Mouse (Mus musculus) stomach, postnatal 0 days (tissue): ENCODE data around the gene Fbxo39. TPM values are rescaled to one million over a fixed set of nuclear protein-coding genes. Genes with fewer than 3 reads are reported as not detected.
A peak's percentile ranks its signal among the peaks of the same experiment; 100 is the strongest.

Experiments
- ATAC-seq: fragments of 200-750 bp; cut with Nextera tagmentation; 2 replicates; pipeline ENCODE4 v1.8.0; 2017; ENCODE audit not compliant: low FRiP score, low TSS enrichment
- DNase-seq: peaks from one replicate; pipeline ENCODE4 v3.0.0-alpha.2; 2016; ENCODE audit warnings: low spot score
- H3K27ac ChIP-seq: fragments of 300-500 bp; sonication (generic); replicated peaks from 2 replicates; pipeline ENCODE4 v1.5.1; 2014; ENCODE audit warnings: mild to moderate bottlenecking, control low read depth
- H3K27me3 ChIP-seq: fragments of 300-500 bp; sonication (generic); 2 replicates; pipeline ENCODE4 v1.6.1; 2014; ENCODE audit warnings: low read length; ENCODE audit not compliant: control insufficient read depth, insufficient read depth
- H3K36me3 ChIP-seq: fragments of 300-500 bp; sonication (generic); 2 replicates; pipeline ENCODE4 v1.6.1; 2014; ENCODE audit warnings: low read length, mixed read lengths; ENCODE audit not compliant: control insufficient read depth, insufficient read depth
- H3K4me1 ChIP-seq: fragments of 300-500 bp; sonication (generic); replicated peaks from 2 replicates; pipeline ENCODE4 v1.6.1; 2014; ENCODE audit warnings: antibody characterized with exemption; ENCODE audit not compliant: control insufficient read depth, insufficient read depth
- H3K4me2 ChIP-seq: fragments of 300-500 bp; sonication (generic); replicated peaks from 2 replicates; pipeline ENCODE4 v1.6.1; 2014; ENCODE audit warnings: low read depth, mild to moderate bottlenecking, control low read depth, moderate library complexity
- H3K4me3 ChIP-seq: fragments of 300-500 bp; sonication (generic); 2 replicates; pipeline ENCODE4 v1.5.1; 2014; ENCODE audit warnings: low read depth, low read length, control low read depth
- H3K9ac ChIP-seq: fragments of 300-500 bp; sonication (generic); 2 replicates; pipeline ENCODE4 v1.6.1; 2014; ENCODE audit warnings: mild to moderate bottlenecking, low read length, control low read depth, mixed read lengths
- H3K9me3 ChIP-seq: fragments of 300-500 bp; sonication (generic); 2 replicates; pipeline ENCODE4 v1.6.1; 2016; ENCODE audit warnings: low read length; ENCODE audit not compliant: control insufficient read depth
- CTCF ChIP-seq: IDR thresholded peaks from 2 replicates; pipeline ENCODE4 v1.5.1; 2016; ENCODE audit warnings: antibody characterized with exemption, low read depth, mild to moderate bottlenecking, moderate library complexity
- EP300 ChIP-seq: optimal IDR thresholded peaks from 2 replicates; pipeline ENCODE3; 2016; ENCODE audit warnings: antibody characterized with exemption
- WGBS: fragments of 180-500 bp; shearing (Covaris S2); extraction: QIAGEN DNeasy Blood & Tissue Kit; methylation state at CpG from one replicate; pipeline ENCODE4 v1.1.7; 2014; 5-methylcytosine and 5-hydroxymethylcytosine counted together
- polyA plus RNA-seq: library from polyadenylated mRNA; unstranded; fragments of >200 nt; fragmentation: Nextera tagmentation; extraction: Ambion mirVana; gene quantifications from 2 replicates; pipeline ENCODE4 v1.2.1, GENCODE M21; 2015

Fbxo39 gene
- polyA plus RNA-seq, 1 experiment from 2014 or later = not detected

- H3K27me3 ChIP-seq = no peaks in the 10 kb centered on the region
- no peak for TF ChIP-seq EP300
- TF ChIP-seq CTCF = no peak
- WGBS = 55% methylated on average over 6 of the region's 6 CpGs
- H3K9ac ChIP-seq = no peak overlapping the region
- H3K4me2 ChIP-seq = no peak overlapping the region
- no peak for ATAC-seq
- no peaks in the 10 kb centered on the region for H3K36me3 ChIP-seq
- H3K27ac ChIP-seq = no peak overlapping the region
- no peak for DNase-seq
- no peak overlapping the region for H3K4me3 ChIP-seq
- H3K4me1 ChIP-seq = no peaks in the 10 kb centered on the region
- H3K9me3 ChIP-seq = no peaks in the 10 kb centered on the region
Measured at GRCm38 (mm10) chr11:72285971-72286480, 28.2 kb upstream of the Fbxo39 start.

- H3K27me3 ChIP-seq = no peaks in the 10 kb centered on the region
- WGBS = 68% methylated on average over 3 of the region's 3 CpGs
- no peak for ATAC-seq
Measured at GRCm38 (mm10) chr11:72286651-72287050, 27.6 kb upstream of the Fbxo39 start.

GRCm38 (mm10) chr11:72287126-72287525 is 27.1 kb upstream of the Fbxo39 start:
- H3K9me3 ChIP-seq = no peaks in the 10 kb centered on the region
- ATAC-seq = no peak
- DNase-seq = no peak
- H3K4me2 ChIP-seq = no peak overlapping the region
- no peaks in the 10 kb centered on the region for H3K36me3 ChIP-seq
- WGBS = 91% methylated on average over 2 of the region's 2 CpGs
- TF ChIP-seq EP300 (no peak), CTCF (no peak)
- no peak overlapping the region for H3K9ac ChIP-seq
- H3K27me3 ChIP-seq = no peaks in the 10 kb centered on the region
- no peak overlapping the region for H3K27ac ChIP-seq
- no peaks in the 10 kb centered on the region for H3K4me1 ChIP-seq
- no peak overlapping the region for H3K4me3 ChIP-seq

More at GRCm38 (mm10) chr11:72286651-72287050, 27.6 kb upstream of the Fbxo39 start:
- Histone ChIP-seq H3K9me3 (no peaks in the 10 kb centered on the region), H3K4me2 (no peak overlapping the region), H3K9ac (no peak overlapping the region), H3K4me1 (no peaks in the 10 kb centered on the region), H3K4me3 (no peak overlapping the region), H3K36me3 (no peaks in the 10 kb centered on the region), H3K27ac (no peak overlapping the region)
- TF ChIP-seq EP300 = no peak
- no peak for TF ChIP-seq CTCF
- no peak for DNase-seq

- H3K4me3 ChIP-seq = no peak overlapping the region
- ATAC-seq (no peak), DNase-seq (no peak)
- no peak overlapping the region for H3K4me2 ChIP-seq
- H3K27me3 ChIP-seq = no peaks in the 10 kb centered on the region
- H3K9ac ChIP-seq = no peak overlapping the region
- TF ChIP-seq CTCF (no peak), EP300 (no peak)
- H3K36me3 ChIP-seq = no peaks in the 10 kb centered on the region
- no peaks in the 10 kb centered on the region for H3K9me3 ChIP-seq
- H3K4me1 ChIP-seq = no peaks in the 10 kb centered on the region
- no peak overlapping the region for H3K27ac ChIP-seq
- 84% methylated on average over 3 of the region's 3 CpGs for WGBS
Measured at GRCm38 (mm10) chr11:72287543-72287942, 26.7 kb upstream of the Fbxo39 start.

GRCm38 (mm10) chr11:72293116-72293515 is 21.1 kb upstream of the Fbxo39 start:
- Histone ChIP-seq H3K4me2 (no peak overlapping the region), H3K4me1 (no peaks in the 10 kb centered on the region), H3K4me3 (no peak overlapping the region), H3K27ac (no peak overlapping the region), H3K27me3 (no peaks in the 10 kb centered on the region), H3K9me3 (no peaks in the 10 kb centered on the region), H3K9ac (no peak overlapping the region), H3K36me3 (no peaks in the 10 kb centered on the region)
- DNase-seq = no peak
- 77% methylated on average over 2 of the region's 2 CpGs for WGBS
- no peak for ATAC-seq
- no peak for TF ChIP-seq CTCF
- TF ChIP-seq EP300 = no peak

- Histone ChIP-seq H3K36me3 (no peaks in the 10 kb centered on the region), H3K27ac (peak within 1 kb of the TSS; percentile 78), H3K4me3 (peak within 1 kb of the TSS; percentile 43), H3K9me3 (no peaks in the 10 kb centered on the region), H3K9ac (peak within 1 kb of the TSS; percentile 51), H3K4me2 (peak within 1 kb of the TSS; percentile 61), H3K27me3 (no peaks in the 10 kb centered on the region), H3K4me1 (no peaks in the 10 kb centered on the region)
- TF ChIP-seq EP300 (no peak), CTCF (no peak)
- 7% methylated on average over 6 of the region's 6 CpGs for WGBS
- peak; percentile 94 for ATAC-seq
- DNase-seq = peak; percentile 82
Measured at GRCm38 (mm10) chr11:72301334-72301733, 12.9 kb upstream of the Fbxo39 start, which contains the start of gene Xaf1. Xaf1 (plus strand) TSS chr11:72301629.
